Mouse (Mus musculus) heart, adult 2 months (tissue): ENCODE results near the gene Olfr767. TPM values are rescaled to one million over a fixed set of nuclear protein-coding genes. Genes with fewer than 3 reads are reported as not detected.
"Not testable (repeated sequence)": the region's sequence is repeated elsewhere in the genome, so short reads cannot be mapped to it uniquely, and the experiment has no call there.

Experiments
- DNase-seq, 2 experiments: peaks; one replicate each; pipeline ENCODE4 v3.0.0; 2021
- H3K27ac ChIP-seq: fragments of 200-600 bp; 2 replicates; pipeline ENCODE4 v1.8.1; 2022
- H3K27me3 ChIP-seq: fragments of 200-500 bp; 2 replicates; pipeline ENCODE4 v1.6.1; 2012; ENCODE audit warnings: mild to moderate bottlenecking, low read length, inconsistent platforms, mixed read lengths; ENCODE audit not compliant: control insufficient read depth, insufficient read depth
- H3K36me3 ChIP-seq: fragments of 200-500 bp; 2 replicates; pipeline ENCODE4 v1.6.1; 2012; ENCODE audit warnings: low read length, inconsistent platforms; ENCODE audit not compliant: control insufficient read depth, insufficient read depth
- H3K4me1 ChIP-seq: fragments of 200-500 bp; 2 replicates; pipeline ENCODE4 v1.6.1; 2011; ENCODE audit warnings: low read length; ENCODE audit not compliant: control insufficient read depth, insufficient read depth
- H3K4me3 ChIP-seq: fragments of 200-600 bp; 2 replicates; pipeline ENCODE4 v1.8.1; 2022
- H3K79me2 ChIP-seq: fragments of 200-500 bp; replicated peaks from 2 replicates; pipeline ENCODE4 v1.6.1; 2012; ENCODE audit warnings: mild to moderate bottlenecking, inconsistent platforms, low read length, moderate library complexity, mixed read lengths; ENCODE audit not compliant: control insufficient read depth, insufficient read depth
- H3K9ac ChIP-seq: fragments of 200-500 bp; 2 replicates; pipeline ENCODE4 v1.6.1; 2012; ENCODE audit warnings: low read depth, mild to moderate bottlenecking, control low read depth, inconsistent platforms, low read length, mixed read lengths
- CTCF ChIP-seq: fragments of 200-600 bp; IDR thresholded peaks from 2 replicates; pipeline ENCODE4 v1.8.1; 2022; ENCODE audit warnings: antibody characterized with exemption, mild to moderate bottlenecking, moderate library complexity
- EP300 ChIP-seq: fragments of 200-500 bp; IDR thresholded peaks from 2 replicates; pipeline ENCODE4 v1.6.1; 2011; ENCODE audit warnings: low read depth, low read length, control low read depth; ENCODE audit not compliant: insufficient read depth
- POLR2A ChIP-seq: fragments of 200-500 bp; IDR thresholded peaks from 2 replicates; pipeline ENCODE4 v1.6.1; 2011; ENCODE audit warnings: mild to moderate bottlenecking, low read depth, low read length, control low read depth; ENCODE audit not compliant: insufficient read depth
- WGBS: fragments of 180-500 bp; shearing (Covaris S2); methylation state at CpG from one replicate; pipeline ENCODE4 v1.1.7; 2018; 5-methylcytosine and 5-hydroxymethylcytosine counted together
- intact Hi-C: fragments of 180-260 bp; cut with DNase I; formaldehyde crosslinking; loops from one replicate; pipeline ENCODE4 v1.15.1; 2025
- long read RNA-seq: library from polyadenylated mRNA; stranded (forward); transcript quantifications from one replicate; pipeline ENCODE4 v2.0.0, GENCODE M21; 2021
- polyA plus RNA-seq: library from polyadenylated mRNA; depleted of rRNA; stranded (reverse); fragments of >200 nt; gene quantifications from 2 replicates; pipeline ENCODE4 v1.2.3, GENCODE M21; 2012; rRNA removed
- total RNA-seq, 2 experiments: library from RNA; stranded (reverse); gene quantifications; 2 replicates each; pipeline ENCODE4 v1.2.3; 2021

Gene Olfr767
- total RNA-seq, result not detected
- not detected in 2 replicates for polyA plus RNA-seq
- long read RNA-seq, result 0 reads

DNA sequence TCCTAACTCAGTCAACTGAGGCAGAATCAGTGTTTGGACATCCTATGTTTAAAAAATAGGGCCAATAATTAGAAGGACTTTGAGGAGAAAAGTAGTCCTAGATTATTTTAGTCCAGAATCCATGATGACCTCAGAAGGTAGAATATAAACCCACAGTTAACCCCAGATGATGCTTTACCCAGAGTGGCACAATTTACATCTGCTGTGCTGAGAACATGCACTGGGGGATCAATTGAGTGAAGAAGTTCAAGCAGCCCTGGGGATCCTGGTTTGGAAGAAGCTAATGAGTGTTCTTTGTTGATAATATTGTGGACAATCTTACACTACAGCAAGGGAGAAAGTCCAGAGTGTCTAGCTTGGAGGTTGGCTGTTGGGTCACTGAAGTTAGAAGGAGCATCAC, at the start of gene Olfr767:
Gene Olfr767, minus strand, starts transcription at position 101 of the 400 bp plus-strand sequence.
- H3K36me3 ChIP-seq, H3K27ac ChIP-seq, H3K4me1 ChIP-seq, H3K27me3 ChIP-seq, H3K79me2 ChIP-seq, DNase-seq, H3K9ac ChIP-seq, intact Hi-C loops, H3K4me3 ChIP-seq: not testable (repeated sequence)

DNA sequence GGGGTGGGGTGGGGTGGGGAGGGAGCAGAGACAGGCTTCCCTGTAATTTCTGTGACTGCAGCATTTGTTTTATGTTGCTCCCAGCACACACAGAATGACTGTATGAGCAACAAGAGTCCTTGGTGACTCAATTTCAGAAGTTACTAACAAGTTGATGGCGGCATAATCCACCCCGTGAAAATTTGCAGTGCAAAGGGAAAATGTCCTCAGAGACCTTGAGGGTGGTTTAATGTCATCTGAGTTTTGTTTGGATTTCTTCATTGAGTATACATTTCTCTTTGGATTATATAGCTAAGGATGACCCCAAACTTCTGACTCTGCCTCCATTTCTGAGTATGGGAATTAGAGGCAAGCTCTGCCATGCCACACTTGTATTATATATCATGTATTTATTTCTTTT, 35.1 kb upstream of the Olfr767 start, which contains the start of gene Olfr769:
Gene Olfr769, minus strand, starts transcription at position 101 of the 400 bp plus-strand sequence.
- intact Hi-C loops, result no loop called here
- H3K4me3 ChIP-seq, result no peak within 1 kb of the TSS
- no peak within 1 kb of the TSS for H3K9ac ChIP-seq
- H3K36me3 ChIP-seq, result no peaks in the 10 kb centered on the region
- DNase-seq, result no peak
- no peaks in the 10 kb centered on the region for H3K27me3 ChIP-seq
- no peaks in the 10 kb centered on the region for H3K79me2 ChIP-seq
- H3K27ac ChIP-seq, result no peak within 1 kb of the TSS
- whole genome bisulfite sequencing, result 82% methylated on average over 2 of the region's 2 CpGs
- no peaks in the 10 kb centered on the region for H3K4me1 ChIP-seq
- no peak for TF ChIP-seq CTCF
- no peak for TF ChIP-seq EP300
- TF ChIP-seq POLR2A, result no peak

DNA sequence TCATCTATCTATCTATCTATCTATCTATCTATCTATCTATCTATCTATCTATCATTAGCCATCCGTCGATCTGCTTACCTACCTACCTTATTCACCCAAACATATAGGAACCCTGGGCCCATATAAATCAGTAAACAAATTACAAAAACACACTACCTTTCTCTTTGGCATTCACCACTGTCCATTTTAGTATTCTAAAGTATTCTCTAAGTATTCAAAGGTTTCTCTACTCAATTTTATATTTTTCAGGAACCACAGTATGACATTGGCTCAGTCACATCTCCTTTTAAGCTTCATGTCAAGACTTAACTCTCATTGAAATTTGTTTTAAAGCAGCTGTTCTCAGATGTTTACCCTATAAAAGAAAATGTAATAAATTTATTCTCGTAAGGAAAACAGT, 32.4 kb upstream of the Olfr767 start:
- Histone ChIP-seq H3K27me3 (no peaks in the 10 kb centered on the region), H3K4me3 (no peak overlapping the region), H3K9ac (no peak overlapping the region), H3K36me3 (no peaks in the 10 kb centered on the region), H3K4me1 (no peaks in the 10 kb centered on the region), H3K27ac (no peak overlapping the region), H3K79me2 (no peaks in the 10 kb centered on the region)
- TF ChIP-seq POLR2A, result no peak
- no peak for TF ChIP-seq EP300
- 89% methylated on average over 3 of the region's 3 CpGs for WGBS
- no peak for DNase-seq
- intact Hi-C loops, result no loop called here

DNA sequence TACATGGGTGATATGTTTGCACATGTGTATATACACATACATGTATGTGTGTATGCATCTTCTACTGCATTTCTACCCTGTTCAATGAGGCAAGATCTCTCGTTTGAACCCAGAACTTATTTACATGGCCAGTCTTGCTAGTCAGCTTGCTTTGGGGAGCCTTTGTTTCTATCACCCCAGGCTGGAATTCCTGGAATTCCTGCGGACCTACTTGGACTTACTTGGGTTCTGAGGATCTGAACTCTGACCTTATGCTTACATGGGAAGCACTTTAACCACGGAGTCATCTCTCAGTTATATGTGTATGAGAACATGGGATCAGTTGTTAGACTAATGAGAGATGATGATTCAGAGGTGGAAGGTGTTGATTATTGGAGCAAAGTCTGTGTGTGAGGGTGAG, 18.5 kb upstream of the Olfr767 start:
- WGBS, result 45% methylated on average over 3 of the region's 3 CpGs
- Histone ChIP-seq H3K36me3 (no peaks in the 10 kb centered on the region), H3K4me1 (no peaks in the 10 kb centered on the region), H3K4me3 (no peak overlapping the region), H3K79me2 (no peaks in the 10 kb centered on the region), H3K27ac (no peak overlapping the region), H3K27me3 (no peaks in the 10 kb centered on the region), H3K9ac (no peak overlapping the region)
- TF ChIP-seq POLR2A, result no peak
- TF ChIP-seq CTCF, result no peak
- TF ChIP-seq EP300, result no peak
- intact Hi-C loops, result no loop called here
- no peak for DNase-seq

DNA sequence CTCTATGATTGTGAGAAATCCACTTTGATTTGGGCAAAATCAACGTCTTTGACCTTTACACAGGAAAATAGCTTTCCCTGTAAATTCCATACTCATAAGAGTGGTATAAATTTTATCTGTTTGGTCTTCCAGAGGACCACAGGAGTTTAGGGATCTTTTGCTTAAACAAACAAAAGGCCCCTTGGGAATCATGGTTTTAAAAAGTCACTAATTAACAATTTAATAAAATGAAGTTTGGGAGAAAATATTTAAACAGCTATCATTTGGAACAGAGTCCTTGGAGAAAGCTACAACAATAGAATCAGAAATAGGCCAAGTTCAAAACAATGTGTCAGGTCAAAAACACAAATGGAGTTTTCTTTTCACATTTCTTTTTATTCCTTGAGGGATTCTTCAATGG, 16.6 kb upstream of the Olfr767 start, which contains the start of gene Olfr768:
Gene Olfr768, minus strand, starts transcription at position 101 of the 400 bp plus-strand sequence.
- no peak within 1 kb of the TSS for H3K9ac ChIP-seq
- WGBS, result 68% methylated on average over 1 of the region's 1 CpGs
- intact Hi-C loops, result no loop called here

DNA sequence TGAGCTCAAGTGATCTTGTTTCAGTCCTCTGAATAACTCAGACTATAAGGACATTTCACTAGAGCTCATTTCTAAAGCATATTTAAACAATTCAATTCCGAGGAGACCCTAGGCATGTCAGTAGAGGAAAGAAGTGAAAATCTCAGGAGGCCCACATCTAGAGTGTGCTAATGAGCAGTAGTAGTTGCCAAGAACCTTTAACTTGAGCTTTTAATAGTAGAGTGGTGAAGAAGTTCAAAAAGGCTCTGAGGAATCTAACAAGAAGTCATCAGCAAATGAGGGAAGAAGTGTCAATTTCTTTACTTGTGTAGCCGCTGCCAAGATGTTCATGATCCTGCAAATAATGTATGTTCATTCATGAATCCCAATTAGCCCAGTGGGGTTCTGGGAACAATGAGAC, 13.8 kb downstream of the Olfr767 start, which contains the start of gene Olfr766-ps1:
Gene Olfr766-ps1, minus strand, starts transcription at position 101 of the 400 bp plus-strand sequence.
- Histone ChIP-seq H3K4me3 (no peak within 1 kb of the TSS), H3K4me1 (no peaks in the 10 kb centered on the region), H3K27ac (no peak within 1 kb of the TSS), H3K9ac (no peak within 1 kb of the TSS), H3K79me2 (no peaks in the 10 kb centered on the region), H3K27me3 (no peaks in the 10 kb centered on the region), H3K36me3 (no peaks in the 10 kb centered on the region)
- intact Hi-C loops, result no loop called here
- TF ChIP-seq EP300 (no peak), CTCF (no peak), POLR2A (no peak)
- DNase-seq, result no peak
- whole genome bisulfite sequencing, result 78% methylated on average over 2 of the region's 2 CpGs

More for the DNA sequence above, 16.6 kb upstream of the Olfr767 start, which contains the start of gene Olfr768:
- no peak within 1 kb of the TSS for H3K27ac ChIP-seq
- DNase-seq, result no peak
- no peaks in the 10 kb centered on the region for H3K27me3 ChIP-seq
- H3K36me3 ChIP-seq, result no peaks in the 10 kb centered on the region
- no peaks in the 10 kb centered on the region for H3K79me2 ChIP-seq
- no peaks in the 10 kb centered on the region for H3K4me1 ChIP-seq
- no peak within 1 kb of the TSS for H3K4me3 ChIP-seq
- TF ChIP-seq EP300 (no peak), POLR2A (no peak), CTCF (no peak)

DNA sequence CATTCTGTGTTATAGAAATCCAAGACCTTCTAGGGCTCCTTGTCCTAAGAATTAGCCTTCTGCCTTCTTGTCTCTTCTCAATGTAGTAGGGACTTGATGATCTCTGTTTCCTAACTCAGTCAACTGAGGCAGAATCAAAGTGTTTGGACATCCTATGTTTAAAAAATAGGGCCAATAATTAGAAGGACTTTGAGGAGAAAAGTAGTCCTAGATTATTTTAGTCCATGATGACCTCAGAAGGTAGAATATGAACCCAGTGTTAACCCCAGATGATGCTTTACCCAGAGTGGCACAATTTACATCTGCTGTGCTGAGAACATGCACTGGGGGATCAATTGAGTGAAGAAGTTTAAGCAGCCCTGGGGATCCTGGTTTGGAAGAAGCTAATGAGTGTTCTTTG, 32.8 kb downstream of the Olfr767 start, which contains the start of gene Olfr765:
Gene Olfr765, minus strand, starts transcription at position 101 of the 400 bp plus-strand sequence.
- intact Hi-C loops, H3K9ac ChIP-seq, H3K4me3 ChIP-seq, H3K79me2 ChIP-seq, H3K27ac ChIP-seq, H3K4me1 ChIP-seq, H3K36me3 ChIP-seq, DNase-seq, H3K27me3 ChIP-seq: not testable (repeated sequence)
